Comparison of ENCODE assay signal across 26 mouse cellular contexts in genomic region chr6:31072072-31072471, GRCm38 (mm10).
A peak's percentile ranks its signal among the peaks of the same experiment; 100 is the strongest.
DNase-seq lines count a peak whose midpoint lies in the region; ATAC-seq lines count a peak whose summit lies in the region.
"Had no signal": no experiment of that assay in that cellular context is flagged by ENCODE, and none has a peak within 500 bp of the region (broad histone marks: within the 10 kb centered on the region; RNA-seq: fewer than 3 reads in every experiment).

No protein-coding gene starts in this region.

- H3K27me3 ChIP-seq in megakaryocyte, embryonic 14.5 days (replicated peaks) = no peaks in the 10 kb centered on the region
- H3K27me3 ChIP-seq: embryonic facial prominence, embryonic 12.5 days; hindbrain, embryonic 13.5 days; limb, embryonic 13.5 days had no signal

- DNase-seq in heart, adult 11 months = peak; percentile 89
- DNase-seq in heart, adult 9 months (ENCODE audit: low spot score in 2 of 2) = no peak
- peak; percentile 69 for DNase-seq in 416B (ENCODE audit: low read depth)
- no peak for DNase-seq in cerebellum, adult 8-10 months
- no peak for DNase-seq in right cerebral cortex, postnatal 36 days (ENCODE audit: low spot score in 2 of 2)
- DNase-seq: adrenal gland, postnatal 25 days; cerebellum, adult 11-12 months; cerebellum, postnatal 10 days; heart, postnatal 36 days; kidney, adult 9 months; kidney, postnatal 10 days; liver, postnatal 0 days; right cerebral cortex, postnatal 25 days; spleen, adult 18-20 months; thymus, adult 2 months; thymus, postnatal 36 days had no signal

- ATAC-seq in granulocyte monocyte progenitor cell, adult 5-6 weeks (replicated peaks; ENCODE audit: poor library complexity, severe bottlenecking) = peak; percentile 48
- ATAC-seq: CD4-positive, CD25-positive, alpha-beta regulatory T cell, adult 4 months; forebrain, embryonic 16.5 days; intestine, postnatal 0 days; liver, postnatal 0 days had no signal

- peaks cover 100% of the 10 kb centered on the region for H3K36me3 ChIP-seq in megakaryocyte, embryonic 14.5 days (replicated peaks; ENCODE audit: low read length)
- H3K36me3 ChIP-seq: embryonic facial prominence, embryonic 12.5 days; hindbrain, embryonic 13.5 days; limb, embryonic 13.5 days; midbrain, embryonic 12.5 days had no signal

- H3K4me1 ChIP-seq in megakaryocyte, embryonic 14.5 days = peaks cover 100% of the 10 kb centered on the region

- H3K9me3 ChIP-seq in megakaryocyte, embryonic 14.5 days = no peaks in the 10 kb centered on the region
- H3K9me3 ChIP-seq: embryonic facial prominence, embryonic 12.5 days; hindbrain, embryonic 13.5 days; limb, embryonic 13.5 days; midbrain, embryonic 12.5 days had no signal

- H3K4me3 ChIP-seq in megakaryocyte, embryonic 14.5 days (replicated peaks) = peak overlapping the region; percentile 16
- H3K4me3 ChIP-seq: embryonic facial prominence, embryonic 12.5 days; erythroblast, embryonic 14.5 days; hindbrain, embryonic 13.5 days; limb, embryonic 13.5 days; midbrain, embryonic 12.5 days had no signal

Comparison
In these comparisons a context has a peak if more than half of its experiments do, and no peak if none do; other contexts are left out.
1. DNase-seq: peak in heart, adult 11 months (single experiment) and 416B (single experiment); none in heart, adult 9 months (0 of 2), cerebellum, adult 8-10 months (single experiment) and right cerebral cortex, postnatal 36 days (0 of 2).